Mouse (Mus musculus) thymus, postnatal 4 days (tissue): ENCODE data around the gene Ctdnep1.
"Not testable (repeated sequence)": the region's sequence is repeated elsewhere in the genome, so short reads cannot be mapped to it uniquely, and the experiment has no call there.

Experiments
- DNase-seq: peaks from one replicate; pipeline ENCODE4 v3.0.0; 2021

Ctdnep1 gene

GRCm38 (mm10) chr11:70013408-70013807 lies 32.5 kb downstream of the Ctdnep1 start:
- no peak for DNase-seq

- no peak for DNase-seq
These were observed 33.1 kb downstream of the Ctdnep1 start for GRCm38 (mm10) chr11:70014051-70014450.

- DNase-seq = peak; percentile 92
These were observed 34.1 kb downstream of the Ctdnep1 start, which contains the start of gene Acadvl for GRCm38 (mm10) chr11:70014880-70015558. Acadvl (minus strand) TSS chr11:70015411.

GRCm38 (mm10) chr11:70015677-70016076 lies 34.7 kb downstream of the Ctdnep1 start:
- no peak for DNase-seq

- DNase-seq = not testable (repeated sequence)
These were observed 35.2 kb downstream of the Ctdnep1 start for GRCm38 (mm10) chr11:70016177-70016576.

- DNase-seq = no peak
These were observed 35.7 kb downstream of the Ctdnep1 start, which contains the start of gene Dlg4 for GRCm38 (mm10) chr11:70016669-70017068. Dlg4 (plus strand) TSS chr11:70016942.

GRCm38 (mm10) chr11:70017199-70017767 lies 36.3 kb downstream of the Ctdnep1 start:
- DNase-seq = no peak

- peak; percentile 72 for DNase-seq
These were observed 37.4 kb downstream of the Ctdnep1 start for GRCm38 (mm10) chr11:70018131-70018990.

- no peak for DNase-seq
These were observed 38.6 kb downstream of the Ctdnep1 start for GRCm38 (mm10) chr11:70019495-70020021.

- peak; percentile 81 for DNase-seq
These were observed 39.2 kb downstream of the Ctdnep1 start for GRCm38 (mm10) chr11:70020022-70020631.

GRCm38 (mm10) chr11:70020731-70021263 lies 39.8 kb downstream of the Ctdnep1 start:
- peak; percentile 82 for DNase-seq

GRCm38 (mm10) chr11:70021264-70022132 lies 40.5 kb downstream of the Ctdnep1 start:
- peak; percentile 98 for DNase-seq

GRCm38 (mm10) chr11:70023481-70024150 lies 42.7 kb downstream of the Ctdnep1 start:
- DNase-seq = peak; percentile 73

GRCm38 (mm10) chr11:70024151-70024514 lies 43.2 kb downstream of the Ctdnep1 start:
- no peak for DNase-seq

GRCm38 (mm10) chr11:70026689-70027088 lies 45.7 kb downstream of the Ctdnep1 start:
- no peak for DNase-seq

GRCm38 (mm10) chr11:70027397-70027796 lies 46.4 kb downstream of the Ctdnep1 start:
- peak; percentile 57 for DNase-seq

- DNase-seq = no peak
These were observed 47.6 kb downstream of the Ctdnep1 start for GRCm38 (mm10) chr11:70028401-70029129.

GRCm38 (mm10) chr11:70029130-70029801 lies 48.3 kb downstream of the Ctdnep1 start:
- peak; percentile 75 for DNase-seq

- no peak for DNase-seq
These were observed 49.0 kb downstream of the Ctdnep1 start for GRCm38 (mm10) chr11:70029829-70030550.
